Mouse (Mus musculus) stomach, postnatal 0 days (tissue): ENCODE measurements around the gene Prkd1.

Experiments
- CTCF ChIP-seq: IDR thresholded peaks from 2 replicates; pipeline ENCODE4 v1.5.1; 2016; ENCODE audit warnings: antibody characterized with exemption, low read depth, mild to moderate bottlenecking, moderate library complexity
- EP300 ChIP-seq: optimal IDR thresholded peaks from 2 replicates; pipeline ENCODE3; 2016; ENCODE audit warnings: antibody characterized with exemption

DNA sequence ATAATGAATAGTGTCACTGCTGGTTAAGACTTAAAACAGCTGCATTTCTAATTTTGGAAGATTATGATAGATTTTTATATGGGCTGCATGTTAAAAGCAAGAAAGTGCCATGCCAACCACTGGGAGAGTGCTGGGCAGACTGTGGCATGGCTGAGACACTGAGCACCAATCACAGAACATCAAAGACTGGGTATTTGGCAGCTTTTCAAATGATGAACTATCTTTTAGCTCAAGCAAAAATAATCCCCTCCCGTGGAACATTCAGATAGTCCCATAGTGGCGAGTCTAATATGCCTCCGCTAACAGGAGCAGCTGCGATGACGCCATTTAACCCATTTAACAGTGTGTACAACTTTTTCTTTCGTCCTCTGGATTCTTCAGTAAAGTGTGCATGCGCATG is 169.1 kb downstream of the Prkd1 start:
- TF ChIP-seq CTCF (no peak), EP300 (no peak)
